Mouse (Mus musculus) liver, adult 2 months (tissue): Measurements from ENCODE around the gene Elmo2.

Experiments used
- CTCF ChIP-seq: fragments of 200-500 bp; IDR thresholded peaks from 2 replicates; pipeline ENCODE4 v1.5.1; 2011; ENCODE audit warnings: low read depth, low read length, control low read depth
- POLR2A ChIP-seq: fragments of 200-500 bp; IDR thresholded peaks from 2 replicates; pipeline ENCODE4 v1.6.1; 2011; ENCODE audit warnings: low read length, control low read depth; ENCODE audit not compliant: insufficient read depth; ENCODE audit errors: extremely low read depth

DNA sequence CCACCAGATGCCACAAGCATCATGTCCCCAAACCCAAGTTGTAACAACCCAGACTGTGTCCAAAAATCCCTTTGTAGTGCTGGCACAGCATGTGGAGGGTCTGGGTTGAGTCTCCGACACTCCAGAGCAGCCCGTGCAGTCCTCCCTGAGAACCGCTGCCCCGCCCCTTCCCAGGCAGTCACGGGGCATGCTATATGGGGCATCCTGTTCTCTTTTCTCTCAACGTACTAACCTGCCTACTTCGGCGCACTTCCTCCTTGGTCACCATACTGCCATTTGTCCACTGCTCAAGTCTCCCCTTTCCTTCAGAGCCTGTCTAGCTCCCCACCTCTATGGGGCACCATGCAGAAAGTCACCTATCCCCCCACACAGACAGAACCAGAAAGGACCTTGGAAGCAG is 40.7 kb downstream of the Elmo2 start:
- TF ChIP-seq CTCF (no peak), POLR2A (no peak)
